Mouse (Mus musculus) liver, adult 2 months (tissue): ENCODE measurements around the gene Snrk.

Source experiments
- CTCF ChIP-seq: fragments of 200-500 bp; IDR thresholded peaks from 2 replicates; pipeline ENCODE4 v1.5.1; 2011; ENCODE audit warnings: low read depth, low read length, control low read depth
- POLR2A ChIP-seq: fragments of 200-500 bp; IDR thresholded peaks from 2 replicates; pipeline ENCODE4 v1.6.1; 2011; ENCODE audit warnings: low read length, control low read depth; ENCODE audit not compliant: insufficient read depth; ENCODE audit errors: extremely low read depth

GRCm38 (mm10) chr9:122135885-122136170 is 18.8 kb downstream of the Snrk start:
- TF ChIP-seq CTCF (no peak), POLR2A (no peak)
